Mouse (Mus musculus): ENCODE measurements at regions not wholly inside any gene's neighbourhood (a gene's known extent, or its start where the extent isn't known, plus 50 kb on each side); places are given as distances from the start of the nearest gene placed in this dataset.

DNA sequence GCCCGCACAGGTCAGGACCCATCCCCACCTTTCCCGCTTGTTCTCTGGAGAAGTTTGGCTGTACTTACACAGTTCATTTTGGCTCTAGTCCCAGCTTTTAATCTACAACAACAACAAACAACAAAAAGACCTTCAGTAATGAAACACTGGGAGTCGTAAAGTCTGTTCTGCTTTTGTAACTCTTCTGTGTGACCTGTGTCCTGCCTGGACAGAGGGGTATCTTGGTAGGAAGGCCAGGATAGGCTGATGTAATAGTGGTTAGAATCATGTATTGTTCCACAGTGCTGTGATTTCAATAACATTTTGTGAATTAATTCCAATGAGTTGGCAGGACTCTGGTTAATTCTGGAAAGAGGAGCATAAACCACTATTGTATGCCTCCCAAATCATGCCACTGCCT is 136.9 kb downstream of the Barhl2 start:
- TF ChIP-seq CTCF (IDR thresholded peaks at IDR 0.05; ENCODE audit: insufficient read depth, low read depth, low read length), result no peak
- TF ChIP-seq POLR2A (IDR thresholded peaks at IDR 0.05; ENCODE audit: insufficient read depth, low read depth, low read length), result no peak
